Mouse (Mus musculus): ENCODE data around the gene Syt15. TPM values are rescaled to one million over a fixed set of nuclear protein-coding genes. Genes with fewer than 3 reads are reported as not detected.

Syt15 gene
- 0.03 TPM for polyA plus RNA-seq (2021)

DNA sequence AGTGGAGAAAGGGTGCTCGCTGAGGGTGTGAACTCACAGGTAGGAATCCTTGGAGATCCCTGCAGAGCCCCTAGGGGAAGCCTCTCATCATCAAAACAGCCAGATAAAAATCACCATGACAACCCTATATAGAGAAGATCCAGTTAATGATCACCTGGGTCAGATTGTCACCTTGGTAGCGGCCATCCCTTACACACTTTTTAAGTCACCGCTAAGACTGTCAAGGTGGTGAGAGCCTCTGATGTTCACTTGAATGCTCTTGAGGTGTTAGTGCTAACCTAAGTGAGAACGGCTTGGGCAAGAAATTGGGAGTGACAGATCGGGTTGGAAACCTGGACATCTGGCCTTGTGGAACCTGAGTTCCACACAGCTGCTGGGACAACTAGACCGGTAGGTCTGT, at the start of gene Syt15:
Gene Syt15 (plus strand): TSS at position 301 of the 400 bp plus-strand sequence.
- TF ChIP-seq CTCF (IDR thresholded peaks at IDR 0.05), result no peak
- no peak for ATAC-seq
- ChIA-PET CTCF (interaction anchor here (0.9 kb wide), 1 partner anchor 12 kb away, joined by 3 read pairs; no protein-coding TSS in a partner anchor), POLR2A (no interaction called here)
- DNase-seq (ENCODE audit: low read depth, low spot score), result no peak
- peaks cover 6% of the 10 kb centered on the region for H3K27me3 ChIP-seq
- in situ Hi-C loops (cut with MboI; ENCODE audit: low pct_unique_long_range_greater_than_20kb), result no loop called here

DNA sequence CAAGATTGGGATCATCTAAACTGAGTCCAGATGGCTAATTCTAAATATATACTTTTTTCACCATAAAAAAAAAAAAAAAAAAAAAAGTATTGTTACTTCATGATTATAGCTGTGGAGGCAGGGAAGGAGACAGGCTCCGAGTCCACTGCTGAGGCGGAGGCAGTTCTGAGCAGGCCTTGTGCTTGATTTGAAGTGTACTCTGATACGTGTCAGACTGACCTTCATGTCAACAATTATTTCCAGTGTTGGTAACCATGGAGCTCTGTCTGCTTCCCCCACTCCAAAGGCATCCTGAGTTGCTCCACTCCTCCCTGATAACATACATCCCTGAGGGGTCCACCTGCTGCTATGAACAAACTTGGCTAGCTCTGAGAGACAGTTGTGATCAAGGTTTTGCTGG, 48.3 kb upstream of the Syt15 start:
- in situ Hi-C loops (cut with MboI; ENCODE audit: low pct_unique_long_range_greater_than_20kb), result no loop called here
- ChIA-PET CTCF (no interaction called here), POLR2A (no interaction called here)
- TF ChIP-seq CTCF (IDR thresholded peaks at IDR 0.05), result no peak
- DNase-seq (ENCODE audit: low read depth, low spot score), result no peak
- ATAC-seq, result no peak
- H3K27me3 ChIP-seq, result peaks cover 3% of the 10 kb centered on the region

DNA sequence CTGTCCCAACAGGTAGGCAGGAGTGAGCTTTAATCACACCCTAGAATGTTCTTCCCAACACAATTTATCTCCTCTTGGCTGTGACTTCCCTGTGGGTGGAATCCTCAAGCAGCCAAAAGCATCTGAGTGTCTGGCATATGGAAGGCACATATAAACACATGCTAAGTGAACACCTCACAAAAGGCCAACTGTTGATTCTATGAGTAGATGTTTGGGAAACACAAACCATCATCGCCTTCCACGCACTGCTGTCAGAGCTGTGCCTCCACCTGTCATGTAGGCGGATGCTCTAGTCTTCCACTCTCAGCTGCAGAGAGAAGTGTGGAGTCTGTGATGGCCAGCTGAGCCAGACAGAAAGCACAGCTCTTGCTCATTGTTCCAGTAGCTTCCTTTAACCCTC, 40.0 kb upstream of the Syt15 start:
- in situ Hi-C loops (cut with MboI; ENCODE audit: low pct_unique_long_range_greater_than_20kb), result no loop called here
- TF ChIP-seq CTCF (IDR thresholded peaks at IDR 0.05), result no peak
- ChIA-PET CTCF (no interaction called here), POLR2A (no interaction called here)
- ATAC-seq (no peak), DNase-seq (ENCODE audit: low read depth, low spot score) (no peak)
- peaks cover 8% of the 10 kb centered on the region for H3K27me3 ChIP-seq

GRCm38 (mm10) chr14:34183101-34183500, 36.3 kb upstream of the Syt15 start:
- in situ Hi-C loops (cut with MboI; ENCODE audit: low pct_unique_long_range_greater_than_20kb), result no loop called here
- ChIA-PET CTCF (interaction anchor here (1.3 kb wide), 1 partner anchor 28 kb away, joined by 3 read pairs; no protein-coding TSS in a partner anchor), POLR2A (no interaction called here)
- DNase-seq (ENCODE audit: low read depth, low spot score), result no peak
- no peak for TF ChIP-seq CTCF (IDR thresholded peaks at IDR 0.05)
- no peak for ATAC-seq
- H3K27me3 ChIP-seq, result no peaks in the 10 kb centered on the region

- ChIA-PET CTCF (interaction anchor here (1.4 kb wide), 1 partner anchor 18 kb away, joined by 4 read pairs; no protein-coding TSS in a partner anchor), POLR2A (no interaction called here)
- in situ Hi-C loops (cut with MboI; ENCODE audit: low pct_unique_long_range_greater_than_20kb), result no loop called here
- ATAC-seq, result no peak
- no peaks in the 10 kb centered on the region for H3K27me3 ChIP-seq
- no peak for TF ChIP-seq CTCF (IDR thresholded peaks at IDR 0.05)
- DNase-seq (ENCODE audit: low read depth, low spot score), result no peak
Measured at GRCm38 (mm10) chr14:34188629-34189028, 30.8 kb upstream of the Syt15 start.

DNA sequence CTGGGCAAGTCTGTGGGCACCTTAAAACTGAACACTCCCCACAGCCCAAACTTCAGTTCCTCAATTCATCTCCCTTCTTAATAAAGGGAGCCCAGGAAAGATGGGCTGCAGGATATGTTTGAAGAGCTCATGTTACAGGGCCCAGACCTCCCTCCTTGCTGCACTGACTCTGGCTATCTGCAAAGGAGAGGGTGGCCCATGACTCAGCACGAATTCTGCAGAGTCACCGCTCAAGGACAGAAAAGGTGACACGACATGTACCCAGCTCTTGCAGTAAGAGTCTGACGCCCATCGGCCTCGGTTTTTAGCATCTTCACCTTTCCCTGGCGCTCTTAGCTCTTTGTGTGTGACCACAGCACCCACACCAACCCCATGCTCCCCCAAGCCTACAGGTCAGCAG, 29.0 kb upstream of the Syt15 start:
- ChIA-PET CTCF (interaction anchor here (1.5 to 1.8 kb wide), 2 partner anchors 56 to 173 kb away, joined by 3 read pairs; no protein-coding TSS in a partner anchor), POLR2A (no interaction called here)
- no peak for ATAC-seq
- in situ Hi-C loops (cut with MboI; ENCODE audit: low pct_unique_long_range_greater_than_20kb), result no loop called here
- no peak for TF ChIP-seq CTCF (IDR thresholded peaks at IDR 0.05)
- DNase-seq (ENCODE audit: low read depth, low spot score), result no peak
- peaks cover 4% of the 10 kb centered on the region for H3K27me3 ChIP-seq

- peaks cover 4% of the 10 kb centered on the region for H3K27me3 ChIP-seq
- ATAC-seq (no peak), DNase-seq (ENCODE audit: low read depth, low spot score) (no peak)
- in situ Hi-C loops (cut with MboI; ENCODE audit: low pct_unique_long_range_greater_than_20kb), result no loop called here
- TF ChIP-seq CTCF (IDR thresholded peaks at IDR 0.05), result no peak
- ChIA-PET POLR2A (no interaction called here), CTCF (no interaction called here)
Measured at GRCm38 (mm10) chr14:34193879-34194278, 25.5 kb upstream of the Syt15 start.

DNA sequence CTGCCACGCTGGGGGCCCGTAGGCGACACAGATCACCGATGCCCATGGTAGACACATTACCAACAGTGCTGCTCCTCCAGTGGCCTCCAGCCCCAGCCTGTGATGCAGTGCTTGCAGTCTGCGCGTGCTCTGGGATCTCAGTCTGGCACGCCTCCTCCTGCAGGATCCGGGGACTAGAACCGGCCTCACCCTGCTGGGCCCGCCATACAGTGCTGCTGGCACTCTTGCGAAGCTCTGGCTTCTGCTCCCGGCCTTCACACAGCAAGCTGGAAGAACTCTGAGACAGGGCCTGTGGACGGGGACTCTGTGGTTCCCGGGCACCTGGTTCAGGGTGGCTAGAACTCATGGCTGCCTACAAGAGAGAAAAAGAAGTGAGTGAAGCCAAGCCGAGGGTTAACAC, 23.9 kb upstream of the Syt15 start:
- ChIA-PET CTCF (no interaction called here), POLR2A (no interaction called here)
- DNase-seq (ENCODE audit: low read depth, low spot score) (no peak), ATAC-seq (no peak)
- H3K27me3 ChIP-seq, result peaks cover 4% of the 10 kb centered on the region
- TF ChIP-seq CTCF (IDR thresholded peaks at IDR 0.05), result no peak
- in situ Hi-C loops (cut with MboI; ENCODE audit: low pct_unique_long_range_greater_than_20kb), result no loop called here

DNA sequence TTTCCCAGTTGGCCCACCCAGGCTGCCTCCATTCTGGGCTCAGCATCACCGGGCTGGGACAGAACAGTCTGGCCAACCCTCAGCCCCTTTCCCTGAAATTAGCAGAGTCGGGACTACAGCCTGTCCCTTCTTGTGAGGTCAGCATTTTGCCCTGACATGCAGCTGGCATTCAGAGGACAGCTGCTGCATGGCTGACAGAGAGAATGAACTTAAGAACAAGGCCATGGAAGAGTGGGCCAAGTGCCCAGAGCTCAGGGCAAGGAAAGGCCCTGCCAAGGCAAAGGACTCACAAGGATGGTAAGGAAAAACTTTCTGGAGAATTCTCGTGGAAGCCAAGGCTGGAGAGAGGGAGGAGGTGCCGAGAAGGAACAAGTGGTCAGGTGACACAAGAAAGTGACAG, 22.7 kb upstream of the Syt15 start:
- DNase-seq (ENCODE audit: low read depth, low spot score), result no peak
- no peak for TF ChIP-seq CTCF (IDR thresholded peaks at IDR 0.05)
- ChIA-PET POLR2A (no interaction called here), CTCF (no interaction called here)
- no peak for ATAC-seq
- peaks cover 7% of the 10 kb centered on the region for H3K27me3 ChIP-seq
- in situ Hi-C loops (cut with MboI; ENCODE audit: low pct_unique_long_range_greater_than_20kb), result no loop called here

DNA sequence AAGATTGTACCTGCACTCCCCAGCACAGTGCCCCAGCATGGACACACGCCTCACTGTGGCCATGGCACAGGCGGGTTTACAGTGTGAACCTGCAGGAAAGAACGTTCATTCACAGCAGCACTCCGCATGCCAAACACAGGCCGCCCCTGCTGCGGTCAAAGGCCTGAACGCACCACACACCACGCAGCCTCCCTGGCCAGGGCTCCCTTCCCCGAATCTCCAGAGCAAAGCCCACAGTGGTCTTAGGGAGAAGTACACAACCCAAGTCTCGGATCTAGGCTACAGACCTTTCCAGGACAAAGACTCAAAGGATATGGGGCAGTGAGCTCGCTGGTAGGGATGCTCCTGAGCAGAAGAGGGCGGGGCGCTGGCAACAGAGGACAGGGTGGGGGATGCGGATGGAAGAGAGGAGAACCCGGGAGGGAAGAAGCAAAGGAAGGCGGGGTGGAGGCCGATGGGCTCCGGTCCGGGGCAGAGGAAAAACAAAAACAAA, 18.6 kb upstream of the Syt15 start:
- no peak for DNase-seq (ENCODE audit: low read depth, low spot score)
- TF ChIP-seq CTCF (IDR thresholded peaks at IDR 0.05), result no peak
- peaks cover 12% of the 10 kb centered on the region for H3K27me3 ChIP-seq
- CTCF ChIA-PET, result no interaction called here
- POLR2A ChIA-PET, result no interaction called here
- ATAC-seq, result peak; percentile 33
- in situ Hi-C loops (cut with MboI; ENCODE audit: low pct_unique_long_range_greater_than_20kb), result no loop called here

- H3K27me3 ChIP-seq, result peaks cover 12% of the 10 kb centered on the region
- in situ Hi-C loops (cut with MboI; ENCODE audit: low pct_unique_long_range_greater_than_20kb), result no loop called here
- CTCF ChIA-PET, result no interaction called here
- POLR2A ChIA-PET, result no interaction called here
- peak; percentile 22 for ATAC-seq
- TF ChIP-seq CTCF (IDR thresholded peaks at IDR 0.05), result no peak
- DNase-seq (ENCODE audit: low read depth, low spot score), result no peak
Measured at GRCm38 (mm10) chr14:34201231-34202035, 18.0 kb upstream of the Syt15 start, which contains the start of gene Gprin2. Gene Gprin2, minus strand, starts transcription at chr14:34201653.

Data from Patski (cell line).